Mouse (Mus musculus) urinary bladder, postnatal 4 days (tissue): ENCODE results near the gene Tmem186.

Experiments
- DNase-seq, 2 experiments: peaks; one replicate each; pipeline ENCODE4 v3.0.0; 2021 to 2022; ENCODE audit warnings: low spot score in 2 of 2

Tmem186 gene

GRCm38 (mm10) chr16:8637217-8638051 lies at the start of gene Tmem186, which contains the start of gene Pmm2:
TSS of gene Tmem186 (minus strand) at chr16:8637712.
TSS of gene Pmm2 (plus strand) at chr16:8637674.
- DNase-seq: peak; percentile 81 to 82

- no peak for DNase-seq
Measured at GRCm38 (mm10) chr16:8686871-8687535, 49.5 kb upstream of the Tmem186 start.

DNA sequence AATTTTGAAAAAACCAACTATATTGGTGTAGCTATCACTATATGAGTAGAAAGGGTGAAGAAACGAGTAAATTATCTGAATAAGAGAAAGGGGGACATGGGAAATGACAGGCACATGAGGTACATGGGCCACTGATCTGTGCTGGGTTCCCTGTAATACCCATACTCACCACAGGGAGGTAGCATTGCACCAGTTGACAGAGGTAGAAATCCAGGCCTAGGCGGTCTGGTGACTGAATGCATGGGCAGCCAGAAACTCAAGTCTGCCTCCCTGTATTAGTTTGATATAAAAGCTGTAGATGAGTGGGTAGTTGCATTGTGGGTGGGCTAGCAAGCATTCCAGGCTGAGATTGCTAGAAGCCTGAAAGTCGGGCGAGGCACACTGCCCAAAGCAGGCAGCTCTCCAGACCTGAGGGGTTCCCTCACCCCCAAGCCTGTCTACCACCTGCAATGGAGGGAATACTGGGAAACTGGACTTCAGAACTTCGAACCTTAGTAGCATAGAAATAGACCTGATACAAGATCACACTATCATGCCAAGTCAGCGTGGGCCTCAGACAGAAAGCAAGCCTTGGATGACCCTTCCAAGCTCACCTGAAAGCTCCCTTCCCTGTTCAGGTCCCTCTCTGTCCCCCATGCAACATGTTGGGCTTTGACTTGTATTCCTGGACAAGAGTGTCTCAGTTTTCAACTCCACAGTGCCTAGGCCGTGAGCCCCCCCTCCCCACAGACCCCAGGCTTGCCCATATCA lies 48.8 kb upstream of the Tmem186 start:
- DNase-seq: peak; percentile 54 to 71

GRCm38 (mm10) chr16:8685087-8685486 lies 47.6 kb upstream of the Tmem186 start:
- DNase-seq: no peak

- no peak for DNase-seq
Measured at GRCm38 (mm10) chr16:8680470-8680869, 43.0 kb upstream of the Tmem186 start, which contains the start of gene Gm5767. TSS of gene Gm5767 (plus strand) at chr16:8680770.

- no peak for DNase-seq
Measured at GRCm38 (mm10) chr16:8679780-8680179, 42.3 kb upstream of the Tmem186 start.

GRCm38 (mm10) chr16:8678676-8679075 lies 41.2 kb upstream of the Tmem186 start:
- DNase-seq: no peak

DNA sequence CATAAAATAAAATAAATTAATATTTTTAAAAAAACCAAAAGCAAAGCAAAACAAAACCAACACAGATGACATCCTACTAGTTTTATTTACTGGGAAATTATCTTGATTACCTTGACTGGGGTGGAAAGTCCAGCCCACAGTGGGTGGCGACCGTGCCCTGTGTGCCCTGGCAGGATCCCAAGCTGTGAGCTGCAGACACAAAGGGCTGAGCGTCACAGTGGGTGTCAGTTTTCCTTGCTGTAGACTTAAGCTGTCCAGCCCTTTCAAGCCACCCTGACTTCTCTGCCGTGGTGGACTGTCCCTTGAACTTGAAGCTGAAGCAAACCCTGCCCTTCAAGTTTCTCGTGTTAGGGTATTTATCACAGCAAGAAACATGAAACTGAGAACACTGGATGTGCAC lies 40.5 kb upstream of the Tmem186 start:
- no peak for DNase-seq

DNA sequence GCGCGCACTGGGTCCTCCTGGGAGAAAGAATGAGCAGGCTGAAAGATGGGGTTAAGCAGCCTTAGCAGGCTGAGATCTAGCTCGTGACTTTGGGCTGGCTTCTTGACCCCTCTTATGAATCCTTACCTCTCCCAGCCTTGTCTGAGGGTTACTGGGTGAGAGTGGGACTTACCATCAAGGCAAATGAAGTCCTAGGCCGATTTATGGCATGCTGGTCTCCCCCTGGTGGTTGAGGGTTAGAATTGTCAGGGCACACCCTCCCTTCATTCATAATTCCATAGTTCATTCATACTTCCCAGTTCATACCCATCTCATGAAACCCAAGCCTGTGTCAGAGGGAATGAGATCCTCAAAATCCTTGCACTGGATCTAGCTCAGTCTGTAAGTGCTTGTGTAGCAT lies 39.3 kb upstream of the Tmem186 start:
- DNase-seq: no peak

DNA sequence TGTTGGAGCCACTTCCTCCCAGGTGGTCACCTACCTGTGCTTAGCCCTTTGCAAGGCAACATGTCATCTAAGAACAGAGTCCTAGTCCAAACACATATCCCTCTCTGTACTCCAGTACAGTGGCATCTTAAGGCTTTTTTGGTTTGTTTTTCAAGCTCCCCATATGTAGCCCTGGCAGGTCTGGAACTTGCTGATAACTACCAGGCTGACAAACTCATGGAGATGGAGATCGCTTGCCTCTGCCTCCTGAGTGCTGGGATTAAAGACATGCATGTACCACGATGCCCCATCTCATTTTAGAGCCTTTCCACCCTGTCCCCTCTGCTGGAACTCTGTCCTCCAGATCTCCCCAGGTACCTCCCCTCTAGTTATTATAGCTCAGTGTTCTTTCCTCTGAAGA lies 38.7 kb upstream of the Tmem186 start:
- DNase-seq: no peak

DNA sequence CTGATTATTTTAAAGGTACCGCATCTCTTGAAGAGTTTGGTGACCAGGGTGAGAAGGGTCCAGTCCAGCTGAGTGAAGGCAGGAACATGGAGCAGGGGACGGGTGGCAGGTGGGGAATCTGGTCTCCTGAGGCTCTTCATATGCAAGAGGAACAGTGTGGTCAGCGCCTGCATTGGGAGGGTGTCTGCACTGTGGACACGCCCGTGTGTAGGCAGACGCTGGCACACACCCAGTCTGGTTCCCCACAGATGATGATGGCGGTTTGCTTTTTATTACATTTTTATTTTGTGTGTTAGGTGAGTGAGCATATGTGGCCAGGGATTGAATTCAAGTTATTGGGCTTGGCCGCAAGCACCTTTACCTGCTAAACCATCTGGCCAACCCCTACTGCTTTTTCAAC lies 38.0 kb upstream of the Tmem186 start:
- DNase-seq: no peak

- DNase-seq: no peak
Measured at GRCm38 (mm10) chr16:8674165-8674564, 36.7 kb upstream of the Tmem186 start.

DNA sequence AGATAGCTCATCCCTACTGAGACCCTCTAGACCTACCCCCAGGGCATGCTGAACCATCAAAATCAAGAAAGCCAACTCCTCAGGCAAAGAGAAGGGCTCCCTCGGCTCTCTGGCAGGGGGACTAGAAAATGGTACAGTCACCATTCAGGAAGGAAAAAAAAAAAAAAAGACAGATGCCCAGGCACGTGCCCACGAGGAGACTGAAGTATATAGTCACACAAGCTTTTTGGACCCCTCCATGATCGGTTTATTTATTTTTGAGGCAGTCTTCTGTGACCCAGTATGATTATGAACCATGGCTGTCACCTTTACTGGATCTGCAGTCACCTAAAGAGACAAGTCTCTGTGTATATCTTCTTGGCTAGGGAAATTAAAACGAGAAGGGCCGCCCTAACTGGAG lies 35.8 kb upstream of the Tmem186 start:
- no peak for DNase-seq

DNA sequence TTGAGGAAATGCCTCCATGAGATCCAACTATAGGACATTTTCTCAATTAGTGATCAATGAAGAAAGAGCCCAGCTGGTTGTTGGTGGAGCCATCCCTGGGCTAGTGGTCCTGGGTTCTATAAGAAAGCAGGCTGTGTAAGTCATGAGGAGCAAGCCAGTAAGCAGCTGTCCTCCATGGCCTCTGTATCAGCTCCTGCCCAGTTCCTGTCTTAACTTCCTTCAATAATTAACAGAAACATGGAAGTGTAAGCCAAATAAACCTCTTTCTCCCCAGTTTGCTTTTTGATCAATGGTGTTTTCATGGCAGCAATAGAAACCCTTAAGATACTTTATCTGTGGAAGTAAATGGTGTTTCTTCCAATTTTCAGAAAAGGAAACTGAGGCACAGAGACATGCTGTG lies 35.3 kb upstream of the Tmem186 start:
- DNase-seq: no peak

- no peak for DNase-seq
Measured at GRCm38 (mm10) chr16:8672350-8672687, 34.8 kb upstream of the Tmem186 start.

GRCm38 (mm10) chr16:8671551-8672349 lies 34.2 kb upstream of the Tmem186 start, which contains the start of gene Carhsp1:
TSS of gene Carhsp1 (minus strand) at chr16:8672155.
- DNase-seq: peak; percentile 93 to 94

DNA sequence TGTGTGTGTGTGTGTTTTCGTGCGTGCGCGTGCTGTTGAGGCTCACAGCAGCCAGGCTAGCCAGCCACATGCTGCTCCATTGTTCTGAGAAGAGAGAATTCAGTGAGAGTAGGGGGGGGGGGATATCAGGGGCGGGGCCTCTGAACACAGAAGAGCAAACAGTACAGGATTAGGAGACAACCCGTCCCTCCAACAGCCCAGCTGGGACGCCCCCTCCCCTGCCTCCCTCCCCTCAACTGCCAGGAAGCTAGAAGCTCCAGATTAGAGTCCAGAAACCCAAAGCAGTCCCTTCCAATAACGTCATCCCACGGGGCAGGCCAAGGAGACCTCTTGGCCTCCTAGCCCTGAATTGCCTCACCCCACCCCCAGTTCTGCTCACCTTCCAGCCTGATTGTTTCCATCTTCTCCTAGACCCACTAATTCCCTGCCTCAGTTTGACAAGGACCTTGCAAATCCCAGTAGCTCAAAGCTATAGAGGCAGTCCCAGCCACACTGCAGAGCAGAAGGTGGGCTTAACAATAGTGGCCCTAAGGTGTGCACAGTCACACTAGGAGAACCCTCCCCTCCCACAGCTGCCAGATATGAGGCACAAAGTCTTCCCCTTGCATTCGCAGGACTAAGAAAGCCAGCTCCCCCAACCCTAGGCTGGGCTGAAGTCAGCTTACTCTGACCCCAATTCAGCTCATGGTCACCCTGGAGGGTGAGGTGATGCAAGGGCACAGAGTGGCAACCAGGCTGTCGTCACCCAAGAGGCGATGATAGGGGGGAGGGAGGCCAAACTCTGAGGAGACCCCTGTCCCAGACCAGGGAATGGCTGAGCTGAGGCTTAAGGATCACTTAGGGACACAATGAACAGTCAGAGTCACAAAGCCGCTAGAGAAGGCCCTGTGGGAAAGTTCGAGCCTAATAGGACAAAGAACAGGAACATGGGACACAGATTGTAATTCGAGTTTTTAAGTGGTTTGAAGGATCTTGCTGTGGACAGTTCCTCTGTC lies 32.8 kb upstream of the Tmem186 start:
- no peak for DNase-seq

DNA sequence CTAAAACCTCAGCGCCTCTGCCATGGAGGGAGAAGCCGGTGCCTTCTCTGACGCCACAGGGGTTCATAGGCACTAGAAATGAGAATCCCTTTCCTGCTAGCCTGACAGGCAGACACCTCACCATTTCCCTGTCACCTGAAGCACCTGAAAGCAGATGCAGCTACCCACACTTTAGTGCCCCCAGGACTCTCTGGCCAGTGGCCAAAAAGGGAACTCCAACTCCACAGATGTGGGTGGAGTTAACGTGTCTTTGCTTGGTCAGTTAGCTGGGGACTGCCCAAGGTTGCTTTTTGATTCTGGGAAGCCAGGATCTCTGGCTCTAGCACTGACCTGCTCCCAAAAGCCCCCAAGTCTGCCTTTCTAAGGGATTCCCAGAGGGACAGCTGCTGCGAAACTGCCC lies 31.9 kb upstream of the Tmem186 start:
- no peak for DNase-seq

DNA sequence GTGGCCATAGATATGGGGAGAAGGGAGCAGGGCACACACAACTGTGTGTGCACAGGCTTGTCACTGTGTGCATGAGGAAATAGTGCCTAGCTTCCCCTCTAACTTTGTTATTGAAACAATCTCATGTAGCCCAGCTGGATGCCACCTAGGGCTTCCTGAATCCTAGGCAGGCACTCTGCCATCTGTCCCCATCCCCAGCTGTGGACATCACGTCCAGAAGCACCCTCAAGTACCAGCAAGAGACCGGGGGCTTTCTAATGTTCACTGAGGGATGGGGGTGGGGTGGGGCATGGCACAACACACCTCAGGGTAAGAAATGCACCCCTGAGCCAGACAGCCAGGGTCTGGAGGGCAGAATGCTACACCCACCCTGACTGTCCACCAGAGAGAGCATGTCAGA lies 30.9 kb upstream of the Tmem186 start:
- no peak for DNase-seq

- DNase-seq: no peak
Measured at GRCm38 (mm10) chr16:8667814-8668213, 30.3 kb upstream of the Tmem186 start.
